Mouse (Mus musculus) right cerebral cortex, postnatal 25 days (tissue): Measurements from ENCODE around the gene Ush1c.

Experiments used
- DNase-seq: peaks from one replicate; pipeline ENCODE4 v3.0.0; 2022

The Ush1c gene

DNA sequence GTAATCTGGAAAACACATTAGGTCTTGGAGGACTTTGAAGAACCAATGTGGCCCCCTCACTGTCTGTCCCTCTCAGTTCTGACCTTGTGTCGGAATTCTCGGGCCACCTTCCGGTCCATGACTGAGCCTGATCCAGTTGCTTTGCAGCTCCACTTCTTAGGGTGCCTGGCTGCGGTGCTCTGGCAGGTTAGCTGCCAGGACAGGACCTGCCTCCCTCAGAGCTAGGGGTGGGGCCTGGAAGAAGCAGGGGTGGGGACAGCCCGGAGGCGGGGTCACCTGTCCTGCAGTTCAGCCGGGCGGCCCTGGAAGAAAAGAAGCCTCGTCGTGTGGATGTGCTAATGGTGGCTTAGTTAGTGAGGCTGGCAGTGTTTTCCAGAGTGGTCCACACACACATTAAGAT lies at the start of gene Ush1c:
Gene Ush1c, minus strand, starts transcription at position 158 of the 400 bp plus-strand sequence.
- no peak for DNase-seq

DNA sequence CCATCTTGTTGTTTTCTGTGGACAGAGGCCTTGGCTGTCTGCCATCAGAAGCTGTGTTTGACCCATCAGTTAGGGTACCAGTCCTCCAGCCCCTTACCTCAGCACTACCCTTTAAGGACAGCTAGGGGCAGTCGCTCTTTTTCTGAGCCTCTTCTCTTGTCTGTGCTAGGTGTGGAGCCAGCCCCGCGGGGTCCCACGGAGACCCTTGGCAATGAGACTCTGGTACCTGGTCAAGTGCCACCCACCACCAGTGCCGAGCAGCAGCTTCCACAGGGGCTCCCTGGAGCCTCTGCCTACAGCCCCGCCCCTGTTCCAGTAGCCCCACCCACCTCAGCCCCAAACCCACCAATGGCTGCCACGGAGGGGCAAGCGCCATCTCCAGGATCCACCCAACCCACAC lies 48.7 kb upstream of the Ush1c start:
- DNase-seq: no peak

DNA sequence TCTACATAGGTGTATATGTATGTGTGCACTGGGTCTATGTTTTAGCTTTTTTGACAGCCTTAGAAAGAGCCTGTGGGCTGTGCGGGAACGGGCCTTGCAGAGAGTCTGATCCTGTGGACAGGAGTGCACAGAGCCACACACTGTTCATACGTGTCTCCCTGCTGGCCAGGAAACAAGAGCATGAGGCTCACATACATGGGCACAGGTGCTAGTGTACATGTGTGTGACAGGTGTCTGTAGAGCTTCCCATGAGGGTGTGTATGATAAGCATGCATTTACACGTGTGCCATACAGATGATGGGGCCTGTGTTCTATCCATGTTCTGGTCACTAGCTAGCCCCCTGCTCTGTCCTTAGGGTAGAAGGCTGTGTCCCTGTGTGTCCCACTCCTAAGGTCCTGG lies 48.1 kb upstream of the Ush1c start:
- no peak for DNase-seq

DNA sequence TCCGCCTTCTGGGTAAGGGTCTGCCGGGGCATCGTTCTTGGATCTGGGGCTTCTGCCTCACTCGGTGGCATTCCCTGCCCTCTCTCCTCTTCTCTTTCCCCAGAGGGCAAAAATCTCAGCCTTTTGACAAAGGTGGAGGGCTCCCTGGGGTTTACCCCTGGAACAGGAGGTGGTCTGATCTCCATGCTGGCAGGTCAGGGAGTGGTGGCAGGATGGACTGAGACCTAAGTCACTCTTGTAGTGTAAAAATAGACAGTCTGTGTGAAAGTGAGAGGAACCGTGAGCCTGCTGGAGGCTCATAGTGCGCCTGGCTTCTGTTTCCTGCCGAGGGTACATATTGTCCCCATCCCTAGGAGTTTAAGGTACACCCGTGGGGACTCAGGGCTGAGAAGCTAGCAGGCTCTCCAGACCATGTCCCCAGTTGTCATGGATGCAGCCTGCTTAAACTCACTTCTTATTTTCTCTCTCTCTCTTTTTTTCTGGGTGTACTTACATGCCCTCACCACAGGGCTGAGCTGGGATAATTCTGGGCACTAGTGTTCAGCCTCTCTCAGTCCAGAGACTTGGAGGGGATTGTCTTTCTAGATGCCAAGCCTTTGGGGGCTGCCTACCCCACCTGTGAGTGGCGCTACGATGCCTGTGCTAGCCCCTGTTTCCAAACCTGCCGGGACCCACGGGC lies 47.0 kb upstream of the Ush1c start:
- DNase-seq: no peak

GRCm38 (mm10) chr7:46283681-46284080 lies 45.4 kb upstream of the Ush1c start:
- DNase-seq: no peak

- DNase-seq: no peak
Observed at GRCm38 (mm10) chr7:46282276-46282675, 44.0 kb upstream of the Ush1c start.

DNA sequence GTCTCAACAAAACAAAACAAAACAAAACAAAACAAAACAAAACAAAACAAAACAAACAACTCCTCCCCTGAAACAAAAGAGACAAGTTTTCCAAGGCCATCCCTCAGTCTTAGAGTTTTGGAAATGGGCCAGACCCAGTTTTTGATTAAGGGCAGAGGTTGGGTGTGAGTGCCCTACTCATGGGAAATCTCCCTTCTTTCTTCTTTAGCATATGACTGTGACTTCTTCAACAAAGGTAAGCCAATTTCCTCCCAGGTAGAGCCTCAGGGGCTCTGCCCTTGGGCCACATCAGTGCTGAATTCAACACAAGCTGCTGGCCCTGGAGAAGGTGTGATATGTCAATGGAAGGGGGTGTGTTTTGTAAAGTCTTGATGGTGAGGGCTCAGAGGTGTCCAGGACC lies 42.6 kb upstream of the Ush1c start:
- no peak for DNase-seq

DNA sequence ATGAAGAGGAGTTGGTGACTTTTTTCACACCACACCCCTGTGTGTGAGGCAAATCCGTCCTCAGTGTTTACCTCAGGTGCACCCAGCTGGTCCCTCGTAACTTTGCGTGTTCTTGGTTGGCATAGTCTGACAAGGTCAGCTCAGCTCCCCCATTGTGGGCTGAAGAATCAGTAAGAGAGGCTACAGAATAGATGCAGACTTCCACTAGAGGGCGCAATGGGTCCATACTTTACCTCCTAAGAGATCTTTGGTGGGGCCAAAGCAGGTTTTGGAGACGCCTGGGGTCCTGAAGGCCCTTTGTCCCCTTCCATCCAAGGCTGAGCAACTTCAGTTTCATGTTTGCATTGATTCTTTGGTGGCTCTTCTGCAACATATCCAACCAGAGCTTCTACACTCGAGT lies 41.6 kb upstream of the Ush1c start:
- DNase-seq: peak; percentile 24

DNA sequence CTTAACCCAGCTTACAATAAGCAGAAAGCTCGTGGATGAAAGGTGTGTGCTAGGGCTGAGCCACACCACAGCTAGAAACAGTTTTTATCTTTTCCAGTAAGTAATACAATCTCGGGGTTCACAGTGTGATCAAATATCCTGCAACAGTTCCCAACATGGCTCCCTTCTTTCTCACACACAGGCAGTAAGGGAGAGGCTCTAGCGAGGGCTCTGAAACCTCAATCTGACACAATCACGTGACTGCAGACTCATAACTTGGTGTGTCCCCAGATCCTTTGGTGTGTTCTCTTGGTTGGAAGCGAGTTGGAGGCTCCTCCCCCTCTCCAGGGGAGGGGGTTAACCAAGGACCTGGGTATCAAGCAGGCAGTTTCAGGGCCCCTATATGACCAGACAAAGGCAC lies 37.9 kb upstream of the Ush1c start:
- no peak for DNase-seq

- DNase-seq: no peak
Observed at GRCm38 (mm10) chr7:46251841-46252240, 13.5 kb upstream of the Ush1c start.

GRCm38 (mm10) chr7:46247606-46248005 lies 9.3 kb upstream of the Ush1c start:
- no peak for DNase-seq

GRCm38 (mm10) chr7:46246876-46247275 lies 8.6 kb upstream of the Ush1c start:
- no peak for DNase-seq

DNA sequence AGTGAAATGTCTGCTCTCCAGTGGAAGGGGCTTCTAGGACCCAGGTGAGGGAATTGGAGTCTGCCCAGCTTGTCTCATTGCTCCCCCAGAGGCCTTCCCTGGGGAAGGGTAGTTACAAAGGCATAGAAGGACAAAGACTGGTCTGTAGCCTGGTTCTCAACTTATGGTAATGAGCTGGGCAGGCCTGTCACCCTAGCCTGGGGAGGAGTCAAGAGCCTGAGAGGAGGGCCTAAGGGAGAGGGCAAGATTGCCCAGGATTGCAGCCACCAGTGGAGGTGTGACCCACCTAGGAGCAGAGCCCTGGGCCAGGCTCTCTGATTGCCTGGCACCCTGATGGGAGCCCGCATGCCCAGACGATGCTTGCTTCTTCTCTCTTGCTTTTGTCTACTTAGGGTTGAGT lies 2.4 kb upstream of the Ush1c start, which contains the start of gene Otog:
Gene Otog, plus strand, starts transcription at position 292 of the 400 bp plus-strand sequence.
- no peak for DNase-seq

DNA sequence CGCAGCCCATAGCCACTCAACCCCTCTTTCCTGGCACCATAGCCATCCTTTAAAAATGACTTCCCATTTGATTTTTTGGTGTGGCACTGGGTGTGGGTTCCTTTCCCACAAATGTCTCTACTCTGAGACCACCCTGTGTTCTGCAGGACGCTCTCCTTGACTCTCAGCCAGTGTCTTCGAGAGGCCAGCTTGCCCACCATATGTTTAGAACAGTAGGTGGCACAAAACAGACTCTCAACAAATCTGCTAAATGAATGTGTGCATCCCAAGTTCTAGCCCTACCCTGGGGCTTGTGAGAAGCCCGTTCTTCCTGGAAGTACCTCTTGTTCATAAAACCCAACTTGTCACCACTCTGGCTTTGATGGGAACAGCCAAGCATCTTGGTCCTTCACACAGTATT lies 1.8 kb upstream of the Ush1c start:
- no peak for DNase-seq

- no peak for DNase-seq
Observed at GRCm38 (mm10) chr7:46237192-46237591, 1.1 kb downstream of the Ush1c start.

GRCm38 (mm10) chr7:46236363-46236762 lies 1.9 kb downstream of the Ush1c start:
- no peak for DNase-seq

DNA sequence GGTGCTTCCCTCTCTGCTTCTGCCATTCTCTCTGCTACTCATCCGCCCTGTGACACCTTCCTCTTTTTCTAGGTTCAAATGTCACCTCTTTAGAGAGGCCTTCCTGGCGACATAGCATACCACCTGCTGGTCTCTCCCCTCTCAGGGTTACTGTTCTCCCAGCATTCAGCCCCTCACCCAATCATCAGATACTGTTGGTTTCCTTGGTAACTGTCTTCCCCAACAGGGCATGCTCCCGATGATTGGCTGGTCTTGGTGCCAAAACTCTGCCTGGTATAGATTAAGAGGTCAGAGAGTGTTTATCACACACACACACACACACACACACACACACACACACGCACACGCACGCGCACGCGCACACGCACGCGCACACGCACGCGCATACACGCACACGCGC lies 2.4 kb downstream of the Ush1c start:
- DNase-seq: no peak

GRCm38 (mm10) chr7:46226936-46227335 lies 11.4 kb downstream of the Ush1c start:
- DNase-seq: no peak

- DNase-seq: peak; percentile 25
Observed at GRCm38 (mm10) chr7:46226253-46226652, 12.1 kb downstream of the Ush1c start.

DNA sequence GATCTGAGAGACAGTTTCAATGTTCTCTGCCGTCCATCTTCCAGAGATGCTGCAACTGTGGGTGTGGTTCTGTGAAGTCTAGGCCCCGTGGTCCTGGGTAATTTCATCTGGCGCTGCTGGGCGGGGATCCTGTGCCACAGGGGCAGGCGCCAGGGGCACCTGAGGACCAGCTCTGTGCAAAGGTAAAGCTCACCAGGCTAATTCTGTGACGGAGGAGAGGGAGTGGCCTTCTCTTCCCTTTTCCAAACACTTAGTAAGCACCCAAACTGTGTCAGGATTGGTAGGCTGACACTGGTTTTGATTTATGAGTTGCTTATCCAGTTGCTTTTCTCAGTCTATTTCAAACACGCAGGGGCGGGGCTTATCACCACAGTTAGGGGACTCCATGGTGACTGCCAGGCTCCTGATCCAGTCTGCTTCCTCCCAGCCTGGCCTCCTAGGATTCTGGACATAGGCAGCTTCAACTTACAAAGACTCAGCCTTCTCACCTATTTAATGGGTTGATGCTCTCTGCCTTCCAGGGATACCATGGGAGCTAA lies 17.6 kb downstream of the Ush1c start:
- no peak for DNase-seq

- no peak for DNase-seq
Observed at GRCm38 (mm10) chr7:46218415-46218814, 19.9 kb downstream of the Ush1c start.

DNA sequence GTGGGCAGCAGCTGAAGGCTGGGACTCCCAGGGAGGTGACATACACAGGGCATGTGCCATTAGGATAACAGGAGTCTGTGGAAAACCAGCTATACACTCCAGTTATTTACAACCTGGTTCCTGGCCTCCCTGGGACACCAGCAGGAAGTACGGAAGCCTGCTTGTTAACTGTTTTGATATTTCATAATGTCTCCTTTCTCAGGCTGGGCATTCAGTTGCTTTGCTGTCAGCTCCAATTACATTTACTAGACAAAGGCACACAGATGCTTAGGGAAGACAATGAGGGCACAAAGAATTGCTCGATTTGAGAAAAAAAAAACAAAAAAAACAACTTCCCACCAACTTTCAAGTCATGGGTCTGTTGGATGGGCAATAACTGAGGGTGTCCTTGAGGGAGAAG lies 21.8 kb downstream of the Ush1c start:
- no peak for DNase-seq

DNA sequence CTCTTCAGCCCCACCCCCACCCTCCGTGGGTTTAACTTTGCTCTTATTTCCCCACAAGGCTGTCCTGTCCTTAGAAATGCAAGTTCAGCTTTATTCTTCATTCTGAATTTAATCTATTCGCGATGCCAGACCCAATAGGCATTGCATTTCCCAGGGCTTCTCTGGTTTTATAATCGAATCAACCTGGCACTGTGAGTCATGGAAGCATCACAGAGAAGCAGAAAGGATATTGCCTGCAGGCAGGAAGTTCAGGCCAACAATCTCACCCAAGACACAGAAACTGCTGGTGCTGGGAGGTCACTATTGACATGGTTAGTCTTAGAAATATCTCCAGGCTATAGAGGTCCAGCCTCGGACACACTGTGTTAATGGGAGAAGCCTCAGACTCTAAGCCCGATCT lies 28.0 kb downstream of the Ush1c start:
- no peak for DNase-seq

GRCm38 (mm10) chr7:46208131-46208530 lies 30.2 kb downstream of the Ush1c start:
- DNase-seq: no peak

DNA sequence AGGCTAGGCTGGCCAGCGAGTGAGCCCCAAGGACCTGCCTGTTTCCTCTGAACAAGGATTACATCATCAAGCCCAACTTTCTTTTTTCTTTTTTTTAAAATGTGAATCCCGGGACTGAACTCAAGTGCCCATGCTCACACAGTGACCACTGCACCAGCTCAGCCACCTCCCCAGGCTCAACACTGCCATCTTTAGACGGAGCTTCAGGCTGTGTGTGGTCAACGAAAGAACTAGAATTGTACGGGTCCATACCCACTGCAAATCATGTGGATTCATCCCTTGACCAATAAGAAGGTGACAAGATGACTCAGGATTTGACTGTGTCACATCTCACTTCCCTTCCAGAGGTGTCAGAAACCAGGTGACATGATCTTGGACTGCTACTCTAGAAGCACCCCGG lies 33.5 kb downstream of the Ush1c start:
- DNase-seq: no peak
